Mouse (Mus musculus): Measurements from ENCODE around the gene Psmd9. TPM values are rescaled to one million over a fixed set of nuclear protein-coding genes. Genes with fewer than 3 reads are reported as not detected.

The Psmd9 gene
- polyA plus RNA-seq, 1 experiment from 2014 or later: 89.3 TPM

GRCm38 (mm10) chr5:123144746-123145590, 24.2 kb upstream of the Psmd9 start:
- H3K36me3 ChIP-seq: peaks cover 36% of the 10 kb centered on the region
- H3K4me2 ChIP-seq: peak overlapping the region; percentile 100
- no peaks in the 10 kb centered on the region for H3K27me3 ChIP-seq
- H3K9me3 ChIP-seq: no peaks in the 10 kb centered on the region
- 38% methylated on average over 20 of the region's 20 CpGs for WGBS
- peaks cover 51% of the 10 kb centered on the region for H3K4me1 ChIP-seq (replicated peaks)
- ATAC-seq (ENCODE audit: insufficient number of reproducible peaks, insufficient read depth, low FRiP score, low TSS enrichment, low read depth): no peak
- peak overlapping the region; percentile 99 for H3K4me3 ChIP-seq (replicated peaks)
- peak overlapping the region; percentile 100 for H3K9ac ChIP-seq (replicated peaks)
- H3K27ac ChIP-seq: no peak overlapping the region

DNA sequence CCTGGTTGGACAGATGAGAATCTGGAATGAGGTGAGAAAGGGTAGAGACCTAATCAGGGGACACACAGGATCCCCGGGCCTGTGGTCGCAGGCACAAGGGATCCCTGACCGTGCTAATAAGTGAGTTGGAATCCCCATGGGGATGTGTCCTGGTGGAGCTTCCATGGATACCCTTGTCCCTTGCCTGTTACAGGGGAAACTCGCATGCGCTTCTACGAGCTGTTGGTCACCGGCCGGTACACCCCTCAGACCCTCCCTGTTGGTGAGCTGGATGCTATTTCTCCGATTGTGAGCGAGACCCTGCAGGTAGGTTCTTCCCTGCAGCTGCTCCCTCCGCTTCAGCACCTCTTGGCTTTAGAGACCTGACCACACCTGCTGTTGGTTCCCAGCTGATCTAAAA, 22.9 kb upstream of the Psmd9 start:
- peaks cover 65% of the 10 kb centered on the region for H3K4me1 ChIP-seq (replicated peaks)
- no peak overlapping the region for H3K27ac ChIP-seq
- no peak overlapping the region for H3K9ac ChIP-seq (replicated peaks)
- no peak overlapping the region for H3K4me2 ChIP-seq
- ATAC-seq (ENCODE audit: insufficient number of reproducible peaks, insufficient read depth, low FRiP score, low TSS enrichment, low read depth): no peak
- 85% methylated on average over 11 of the region's 11 CpGs for WGBS
- no peak overlapping the region for H3K4me3 ChIP-seq (replicated peaks)
- no peaks in the 10 kb centered on the region for H3K9me3 ChIP-seq
- H3K27me3 ChIP-seq: no peaks in the 10 kb centered on the region
- peaks cover 49% of the 10 kb centered on the region for H3K36me3 ChIP-seq

GRCm38 (mm10) chr5:123147569-123147968, 21.6 kb upstream of the Psmd9 start:
- WGBS: 89% methylated on average over 17 of the region's 17 CpGs
- ATAC-seq (ENCODE audit: insufficient number of reproducible peaks, insufficient read depth, low FRiP score, low TSS enrichment, low read depth): no peak
- H3K9me3 ChIP-seq: no peaks in the 10 kb centered on the region
- H3K27ac ChIP-seq: no peak overlapping the region
- H3K4me2 ChIP-seq: no peak overlapping the region
- no peak overlapping the region for H3K4me3 ChIP-seq (replicated peaks)
- H3K4me1 ChIP-seq (replicated peaks): peaks cover 68% of the 10 kb centered on the region
- peaks cover 61% of the 10 kb centered on the region for H3K36me3 ChIP-seq
- no peak overlapping the region for H3K9ac ChIP-seq (replicated peaks)
- no peaks in the 10 kb centered on the region for H3K27me3 ChIP-seq

- ATAC-seq (ENCODE audit: insufficient number of reproducible peaks, insufficient read depth, low FRiP score, low TSS enrichment, low read depth): no peak
- no peaks in the 10 kb centered on the region for H3K9me3 ChIP-seq
- peaks cover 67% of the 10 kb centered on the region for H3K36me3 ChIP-seq
- no peaks in the 10 kb centered on the region for H3K27me3 ChIP-seq
- no peak overlapping the region for H3K27ac ChIP-seq
- peak overlapping the region; percentile 58; the same call in 1 of the 2 replicates for H3K4me2 ChIP-seq
- peaks cover 68% of the 10 kb centered on the region for H3K4me1 ChIP-seq (replicated peaks)
- no peak overlapping the region for H3K4me3 ChIP-seq (replicated peaks)
- peak overlapping the region; percentile 37; the same call in 1 of the 2 replicates for H3K9ac ChIP-seq (replicated peaks)
- WGBS: 81% methylated on average over 25 of the region's 25 CpGs
Observed at GRCm38 (mm10) chr5:123148073-123148722, 21.0 kb upstream of the Psmd9 start.

DNA sequence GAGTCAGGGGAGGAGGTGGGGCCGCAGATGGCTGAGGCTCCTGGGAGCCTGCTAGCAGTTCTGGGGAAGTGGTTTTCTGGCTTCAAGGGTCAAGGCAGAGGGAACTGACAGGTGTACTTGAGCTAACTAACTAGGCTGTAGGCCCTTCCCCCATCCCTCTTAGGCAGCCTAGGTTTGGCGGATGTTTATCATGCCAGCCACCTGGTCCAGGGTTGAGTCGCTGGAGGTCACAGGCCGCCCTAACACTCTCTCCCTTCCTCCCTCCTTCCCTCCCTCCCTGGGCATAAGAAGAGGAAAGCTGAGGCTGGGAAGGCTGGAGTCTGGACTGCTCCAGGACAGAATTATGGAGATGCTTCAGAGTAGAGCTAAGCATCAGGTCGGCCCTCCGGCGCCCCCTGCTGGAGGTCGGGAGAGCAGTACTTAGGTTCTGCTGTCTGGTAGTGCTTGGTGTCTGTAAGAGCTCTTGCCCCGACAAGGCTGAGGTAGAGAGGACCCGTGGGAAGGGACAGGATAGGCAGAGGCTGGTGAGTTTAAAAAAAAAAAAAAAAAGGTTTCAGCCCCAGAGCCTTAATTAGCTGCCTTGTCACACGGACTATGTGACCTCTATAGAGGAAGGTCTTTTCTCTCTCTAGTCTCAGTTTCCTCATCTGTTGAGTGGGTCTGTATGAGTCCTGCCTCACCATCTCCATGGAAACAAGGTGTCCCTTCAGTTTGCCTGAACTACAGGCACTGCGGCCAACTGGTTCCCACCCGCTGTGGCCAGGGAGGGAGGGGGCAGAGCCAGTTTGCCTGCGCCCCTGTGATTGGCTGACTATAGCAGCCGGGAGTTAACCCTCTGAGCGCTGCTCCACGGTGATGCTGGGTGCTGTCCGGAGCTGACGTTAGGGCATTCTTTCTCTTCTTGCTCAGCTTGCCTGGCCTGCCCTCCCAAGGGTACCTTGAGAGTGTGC, 19.5 kb upstream of the Psmd9 start:
- Histone ChIP-seq H3K4me1 (replicated peaks) (peaks cover 59% of the 10 kb centered on the region), H3K9ac (replicated peaks) (peak overlapping the region; percentile 24), H3K4me3 (replicated peaks) (peak overlapping the region; percentile 34), H3K36me3 (peaks cover 83% of the 10 kb centered on the region), H3K27ac (peak overlapping the region; percentile 50; the same call in 1 of the 2 replicates), H3K9me3 (no peaks in the 10 kb centered on the region), H3K4me2 (peak overlapping the region; percentile 58), H3K27me3 (no peaks in the 10 kb centered on the region)
- peak; percentile 76 for ATAC-seq (ENCODE audit: insufficient number of reproducible peaks, insufficient read depth, low FRiP score, low TSS enrichment, low read depth)
- WGBS: 9% methylated on average over 19 of the region's 19 CpGs

DNA sequence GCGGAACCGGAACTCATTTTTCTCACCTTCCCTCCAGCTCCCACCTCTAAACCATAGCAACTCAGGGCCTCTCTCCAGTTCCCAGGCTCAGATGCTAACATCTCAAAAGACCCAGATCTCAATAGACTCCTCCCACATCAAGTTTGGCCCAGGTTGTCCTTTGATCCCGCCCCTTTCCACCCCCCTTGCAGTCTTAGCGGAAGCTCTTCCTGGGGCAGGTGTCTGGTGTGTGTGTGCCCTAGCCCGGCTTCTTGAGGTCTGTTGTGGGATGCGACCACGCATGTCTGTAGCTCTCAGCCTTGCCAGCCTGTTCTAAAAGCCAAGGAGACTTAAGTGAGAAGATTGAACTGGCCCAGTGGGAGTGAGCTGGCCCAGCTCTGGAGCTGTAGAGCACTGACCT, 18.6 kb upstream of the Psmd9 start:
- no peak for ATAC-seq (ENCODE audit: insufficient number of reproducible peaks, insufficient read depth, low FRiP score, low TSS enrichment, low read depth)
- H3K9me3 ChIP-seq: no peaks in the 10 kb centered on the region
- H3K4me1 ChIP-seq (replicated peaks): peaks cover 50% of the 10 kb centered on the region
- H3K4me3 ChIP-seq (replicated peaks): peak overlapping the region; percentile 34
- 0 out of 2 replicates have a peak overlapping the region, but pooled peaks have one; percentile 37 for H3K27ac ChIP-seq
- no peaks in the 10 kb centered on the region for H3K27me3 ChIP-seq
- H3K36me3 ChIP-seq: peaks cover 91% of the 10 kb centered on the region
- 43% methylated on average over 7 of the region's 7 CpGs for WGBS
- peak overlapping the region; percentile 24 for H3K9ac ChIP-seq (replicated peaks)
- H3K4me2 ChIP-seq: peak overlapping the region; percentile 58

DNA sequence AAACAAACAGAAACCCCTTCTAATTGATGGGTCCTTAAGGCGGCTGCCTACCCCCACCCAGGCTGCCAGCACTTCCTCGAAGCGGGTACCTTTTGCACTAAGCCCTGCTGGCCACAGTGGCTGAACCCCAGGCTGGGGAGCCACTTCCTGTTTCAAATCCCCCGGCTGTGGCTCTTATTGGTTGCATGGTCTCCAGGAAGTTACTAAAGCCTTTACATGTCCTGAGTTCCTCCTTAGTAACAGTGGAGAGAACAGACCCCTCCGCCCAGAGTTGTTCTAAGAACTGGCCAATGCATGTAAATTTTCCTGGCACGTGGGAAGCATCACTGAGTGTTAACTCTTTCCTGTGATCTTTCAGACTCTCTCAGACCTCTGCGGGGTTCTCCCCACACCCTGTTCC, 18.1 kb upstream of the Psmd9 start:
- Histone ChIP-seq H3K4me2 (peak overlapping the region; percentile 58), H3K4me3 (replicated peaks) (peak overlapping the region; percentile 34; the same call in 1 of the 2 replicates)
- 35% methylated on average over 7 of the region's 7 CpGs for WGBS

GRCm38 (mm10) chr5:123151707-123152362, 17.4 kb upstream of the Psmd9 start:
- no peak overlapping the region for H3K4me3 ChIP-seq (replicated peaks)
- no peak overlapping the region for H3K9ac ChIP-seq (replicated peaks)
- 95% methylated on average over 16 of the region's 19 CpGs for WGBS

More for the DNA sequence above, 18.1 kb upstream of the Psmd9 start:
- ATAC-seq (ENCODE audit: insufficient number of reproducible peaks, insufficient read depth, low FRiP score, low TSS enrichment, low read depth): no peak
- no peaks in the 10 kb centered on the region for H3K9me3 ChIP-seq
- no peaks in the 10 kb centered on the region for H3K27me3 ChIP-seq
- peak overlapping the region; percentile 24; the same call in 1 of the 2 replicates for H3K9ac ChIP-seq (replicated peaks)
- H3K4me1 ChIP-seq (replicated peaks): peaks cover 46% of the 10 kb centered on the region
- peak overlapping the region; percentile 45; the same call in 1 of the 2 replicates for H3K27ac ChIP-seq
- peaks cover 91% of the 10 kb centered on the region for H3K36me3 ChIP-seq

GRCm38 (mm10) chr5:123152901-123153300, 16.3 kb upstream of the Psmd9 start:
- Histone ChIP-seq H3K4me2 (no peak overlapping the region), H3K4me3 (replicated peaks) (no peak overlapping the region), H3K27ac (no peak overlapping the region), H3K9me3 (no peaks in the 10 kb centered on the region), H3K36me3 (peaks cover 90% of the 10 kb centered on the region), H3K27me3 (no peaks in the 10 kb centered on the region), H3K4me1 (replicated peaks) (peaks cover 39% of the 10 kb centered on the region), H3K9ac (replicated peaks) (no peak overlapping the region)
- WGBS: 75% methylated on average over 1 of the region's 1 CpGs
- no peak for ATAC-seq (ENCODE audit: insufficient number of reproducible peaks, insufficient read depth, low FRiP score, low TSS enrichment, low read depth)

More at GRCm38 (mm10) chr5:123151707-123152362, 17.4 kb upstream of the Psmd9 start:
- Histone ChIP-seq H3K27me3 (no peaks in the 10 kb centered on the region), H3K4me2 (peak overlapping the region; percentile 58), H3K9me3 (no peaks in the 10 kb centered on the region), H3K36me3 (peaks cover 90% of the 10 kb centered on the region), H3K4me1 (replicated peaks) (peaks cover 42% of the 10 kb centered on the region), H3K27ac (peak overlapping the region; percentile 45; the same call in 1 of the 2 replicates)
- no peak for ATAC-seq (ENCODE audit: insufficient number of reproducible peaks, insufficient read depth, low FRiP score, low TSS enrichment, low read depth)

DNA sequence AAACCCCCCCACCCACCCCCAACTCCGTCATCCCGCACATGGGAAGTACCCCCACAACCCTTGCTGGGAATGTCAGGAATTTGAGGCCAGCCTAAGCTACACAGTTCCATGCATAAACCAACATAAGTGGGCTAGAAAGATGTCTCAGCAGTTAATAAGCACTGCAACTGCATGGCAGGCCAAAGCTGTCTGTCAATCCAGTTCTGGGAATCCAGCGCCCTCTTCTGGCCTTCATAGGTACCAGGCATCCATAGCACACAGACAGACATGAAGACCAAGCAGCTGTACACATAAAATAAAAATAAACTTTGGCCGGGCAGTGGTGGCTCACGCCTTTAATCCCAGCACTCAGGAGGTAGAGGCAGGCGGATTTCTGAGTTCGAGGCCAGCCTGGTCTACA, 13.8 kb upstream of the Psmd9 start:
- Histone ChIP-seq H3K27me3 (no peaks in the 10 kb centered on the region), H3K36me3 (peaks cover 94% of the 10 kb centered on the region), H3K4me2 (no peak overlapping the region), H3K9ac (replicated peaks) (no peak overlapping the region), H3K4me3 (replicated peaks) (no peak overlapping the region), H3K4me1 (replicated peaks) (peaks cover 15% of the 10 kb centered on the region), H3K9me3 (no peaks in the 10 kb centered on the region), H3K27ac (no peak overlapping the region)
- ATAC-seq (ENCODE audit: insufficient number of reproducible peaks, insufficient read depth, low FRiP score, low TSS enrichment, low read depth): 0 out of 2 replicates have a peak, but pooled peaks have one; percentile 23
- 62% methylated on average over 7 of the region's 7 CpGs for WGBS
